Mouse (Mus musculus): ENCODE data around the gene Gm49359. TPM values are rescaled to one million over a fixed set of nuclear protein-coding genes. Genes with fewer than 3 reads are reported as not detected.

Gene Gm49359
- 1.6 TPM in 2 replicates for polyA plus RNA-seq (2012; rRNA removed)

GRCm38 (mm10) chr13:62466424-62467334, at the start of gene Gm49359:
Gene Gm49359, minus strand, starts transcription at chr13:62466832.

Other genes with a start within 250 kb of the Gm49359 start
- 1.2 and 1.5 TPM in 2 replicates for gene Gm3604, start 83.7 kb downstream of the Gm49359 start, polyA plus RNA-seq (2012; rRNA removed)
- gene Zfp935, start 91.7 kb upstream of the Gm49359 start, polyA plus RNA-seq (2012; rRNA removed): not detected in 2 replicates
- gene Zfp934, start 104.4 kb upstream of the Gm49359 start, polyA plus RNA-seq (2012; rRNA removed): 4.2 and 4.8 TPM in 2 replicates
- 1.3 and 1.5 TPM in 2 replicates for gene 6720489N17Rik, start 157.3 kb upstream of the Gm49359 start, polyA plus RNA-seq (2012; rRNA removed)

Data from liver, embryonic 14 days (tissue).